Mouse (Mus musculus): ENCODE results near the gene Rab25. TPM values are rescaled to one million over a fixed set of nuclear protein-coding genes. Genes with fewer than 3 reads are reported as not detected.

The Rab25 gene
- polyA plus RNA-seq, 1 experiment: 184 TPM

DNA sequence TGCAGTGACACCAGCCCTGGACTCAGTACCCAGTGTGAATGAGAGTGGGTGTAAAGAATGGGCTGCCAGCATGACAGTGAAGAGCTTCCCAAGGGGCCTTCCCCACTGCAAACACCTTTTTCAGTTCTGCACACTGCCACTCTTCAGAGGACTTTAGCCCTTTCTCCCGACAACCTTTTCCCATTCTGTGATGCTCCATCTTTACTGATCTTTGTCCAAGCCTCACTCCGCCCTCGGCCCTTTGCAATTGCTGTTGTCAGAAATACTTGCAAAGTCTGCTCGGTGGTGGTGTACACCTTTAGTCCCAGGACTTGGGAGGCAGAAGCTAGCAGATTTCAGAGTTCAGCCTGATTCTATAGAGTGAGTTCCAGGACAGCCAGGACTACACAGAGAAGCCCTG, 3.5 kb upstream of the Rab25 start:
- peak overlapping the region; percentile 3; the same call in 1 of the 2 replicates for H3K4me3 ChIP-seq (ENCODE audit: low read depth, low read length)
- peak overlapping the region; percentile 28; the same call in 1 of the 2 replicates for H3K27ac ChIP-seq (ENCODE audit: insufficient read depth, low read depth, low read length)
- no peaks in the 10 kb centered on the region for H3K27me3 ChIP-seq (ENCODE audit: control insufficient read depth, insufficient read depth, low read length)
- peaks cover 20% of the 10 kb centered on the region for H3K4me1 ChIP-seq (ENCODE audit: control insufficient read depth, insufficient read depth, insufficient read length, low read length)
- H3K36me3 ChIP-seq (ENCODE audit: control insufficient read depth, insufficient read depth, low read length): peaks cover 9% of the 10 kb centered on the region; the same call in 1 of the 2 replicates
- no peak for TF ChIP-seq POLR2A (IDR thresholded peaks at IDR 0.05; ENCODE audit: low read depth, low read length)
- TF ChIP-seq CTCF (IDR thresholded peaks at IDR 0.05; ENCODE audit: extremely low read depth, insufficient read length, insufficient replicate concordance, low read depth, low read length): no peak
- WGBS: 18% methylated on average over 4 of the region's 4 CpGs

- H3K27me3 ChIP-seq (ENCODE audit: control insufficient read depth, insufficient read depth, low read length): no peaks in the 10 kb centered on the region
- H3K27ac ChIP-seq (ENCODE audit: insufficient read depth, low read depth, low read length): peak overlapping the region; percentile 64
- WGBS: 28% methylated on average over 6 of the region's 6 CpGs
- peaks cover 9% of the 10 kb centered on the region for H3K36me3 ChIP-seq (ENCODE audit: control insufficient read depth, insufficient read depth, low read length)
- H3K4me3 ChIP-seq (ENCODE audit: low read depth, low read length): peak overlapping the region; percentile 56
- TF ChIP-seq POLR2A (IDR thresholded peaks at IDR 0.05; ENCODE audit: low read depth, low read length) (no peak), CTCF (IDR thresholded peaks at IDR 0.05; ENCODE audit: extremely low read depth, insufficient read length, insufficient replicate concordance, low read depth, low read length) (no peak)
- peaks cover 27% of the 10 kb centered on the region for H3K4me1 ChIP-seq (ENCODE audit: control insufficient read depth, insufficient read depth, insufficient read length, low read length)
Observed at GRCm38 (mm10) chr3:88546674-88547418, 1.3 kb downstream of the Rab25 start.

GRCm38 (mm10) chr3:88544955-88545591, 3.0 kb downstream of the Rab25 start:
- Histone ChIP-seq H3K4me3 (ENCODE audit: low read depth, low read length) (no peak overlapping the region), H3K36me3 (ENCODE audit: control insufficient read depth, insufficient read depth, low read length) (peaks cover 13% of the 10 kb centered on the region), H3K4me1 (ENCODE audit: control insufficient read depth, insufficient read depth, insufficient read length, low read length) (peaks cover 19% of the 10 kb centered on the region), H3K27me3 (ENCODE audit: control insufficient read depth, insufficient read depth, low read length) (no peaks in the 10 kb centered on the region), H3K27ac (ENCODE audit: insufficient read depth, low read depth, low read length) (no peak overlapping the region)
- TF ChIP-seq CTCF (IDR thresholded peaks at IDR 0.05; ENCODE audit: extremely low read depth, insufficient read length, insufficient replicate concordance, low read depth, low read length) (no peak), POLR2A (IDR thresholded peaks at IDR 0.05; ENCODE audit: low read depth, low read length) (no peak)
- 78% methylated on average over 20 of the region's 20 CpGs for WGBS

DNA sequence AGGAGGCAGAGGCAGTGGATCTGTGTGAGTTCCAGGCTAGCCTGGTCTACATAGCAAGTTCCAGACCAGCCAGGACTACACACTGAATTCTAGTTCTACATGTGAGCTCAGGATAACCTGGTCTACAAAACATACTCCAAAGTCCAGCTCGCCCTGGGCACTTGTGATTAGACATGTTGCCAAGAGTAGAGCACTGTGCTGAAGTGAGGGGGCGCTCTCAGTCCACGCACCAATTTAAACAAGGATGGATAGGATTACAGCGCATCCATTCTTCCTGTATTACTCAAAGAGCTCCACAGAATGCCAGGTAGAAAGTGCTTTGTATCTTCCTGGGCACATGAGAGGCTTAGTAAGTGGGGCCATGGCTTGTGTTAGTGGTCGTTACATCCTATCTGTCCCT, 3.6 kb downstream of the Rab25 start:
- H3K36me3 ChIP-seq (ENCODE audit: control insufficient read depth, insufficient read depth, low read length): peaks cover 13% of the 10 kb centered on the region
- TF ChIP-seq POLR2A (IDR thresholded peaks at IDR 0.05; ENCODE audit: low read depth, low read length) (no peak), CTCF (IDR thresholded peaks at IDR 0.05; ENCODE audit: extremely low read depth, insufficient read length, insufficient replicate concordance, low read depth, low read length) (peak; percentile 31; the same call in 1 of the 2 replicates)
- H3K27ac ChIP-seq (ENCODE audit: insufficient read depth, low read depth, low read length): no peak overlapping the region
- no peaks in the 10 kb centered on the region for H3K27me3 ChIP-seq (ENCODE audit: control insufficient read depth, insufficient read depth, low read length)
- H3K4me1 ChIP-seq (ENCODE audit: control insufficient read depth, insufficient read depth, insufficient read length, low read length): peaks cover 19% of the 10 kb centered on the region
- WGBS: 67% methylated on average over 5 of the region's 5 CpGs
- no peak overlapping the region for H3K4me3 ChIP-seq (ENCODE audit: low read depth, low read length)

- H3K27me3 ChIP-seq (ENCODE audit: control insufficient read depth, insufficient read depth, low read length): no peaks in the 10 kb centered on the region
- H3K27ac ChIP-seq (ENCODE audit: insufficient read depth, low read depth, low read length): no peak overlapping the region
- H3K4me1 ChIP-seq (ENCODE audit: control insufficient read depth, insufficient read depth, insufficient read length, low read length): peaks cover 19% of the 10 kb centered on the region
- TF ChIP-seq CTCF (IDR thresholded peaks at IDR 0.05; ENCODE audit: extremely low read depth, insufficient read length, insufficient replicate concordance, low read depth, low read length) (no peak), POLR2A (IDR thresholded peaks at IDR 0.05; ENCODE audit: low read depth, low read length) (no peak)
- H3K4me3 ChIP-seq (ENCODE audit: low read depth, low read length): no peak overlapping the region
- peaks cover 13% of the 10 kb centered on the region for H3K36me3 ChIP-seq (ENCODE audit: control insufficient read depth, insufficient read depth, low read length)
- WGBS: 68% methylated on average over 5 of the region's 5 CpGs
Observed at GRCm38 (mm10) chr3:88543651-88544410, 4.3 kb downstream of the Rab25 start.

DNA sequence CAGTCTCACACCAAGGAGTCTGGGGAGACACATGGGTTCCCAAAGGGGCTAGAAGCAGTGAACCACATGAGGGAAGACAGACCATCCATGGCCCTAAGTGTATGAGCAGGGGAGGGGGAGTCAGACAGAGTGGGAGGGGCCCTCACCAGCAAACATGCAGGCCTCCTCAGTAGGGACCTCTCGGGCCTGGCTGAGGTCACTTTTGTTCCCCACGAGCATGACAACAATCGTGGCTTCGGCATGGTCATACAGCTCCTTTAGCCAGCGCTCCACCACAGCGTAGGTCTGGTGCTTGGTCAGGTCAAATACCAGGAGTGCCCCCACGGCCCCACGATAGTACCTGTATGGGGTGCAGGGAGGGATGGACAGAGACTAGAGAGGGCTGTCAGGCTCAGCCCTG, 4.9 kb downstream of the Rab25 start:
- Histone ChIP-seq H3K4me1 (ENCODE audit: control insufficient read depth, insufficient read depth, insufficient read length, low read length) (peaks cover 14% of the 10 kb centered on the region), H3K27me3 (ENCODE audit: control insufficient read depth, insufficient read depth, low read length) (no peaks in the 10 kb centered on the region), H3K36me3 (ENCODE audit: control insufficient read depth, insufficient read depth, low read length) (peaks cover 13% of the 10 kb centered on the region), H3K4me3 (ENCODE audit: low read depth, low read length) (no peak overlapping the region), H3K27ac (ENCODE audit: insufficient read depth, low read depth, low read length) (no peak overlapping the region)
- TF ChIP-seq CTCF (IDR thresholded peaks at IDR 0.05; ENCODE audit: extremely low read depth, insufficient read length, insufficient replicate concordance, low read depth, low read length) (no peak), POLR2A (IDR thresholded peaks at IDR 0.05; ENCODE audit: low read depth, low read length) (no peak)
- WGBS: 90% methylated on average over 8 of the region's 8 CpGs
